Mouse (Mus musculus) spleen, adult 2 months (tissue): Measurements from ENCODE around the gene Usb1.

Source experiments
- CTCF ChIP-seq: fragments of 200-500 bp; IDR thresholded peaks from 2 replicates; pipeline ENCODE4 v1.5.1; 2011; ENCODE audit warnings: mild to moderate bottlenecking, inconsistent platforms; ENCODE audit not compliant: insufficient read depth, insufficient read length, insufficient replicate concordance; ENCODE audit errors: extremely low read depth
- POLR2A ChIP-seq: fragments of 200-500 bp; IDR thresholded peaks from 2 replicates; pipeline ENCODE4 v1.6.1; 2011; ENCODE audit warnings: low read depth, low read length, inconsistent platforms

GRCm38 (mm10) chr8:95302410-95302809, 29.7 kb upstream of the Usb1 start:
- no peak for TF ChIP-seq POLR2A
- peak; percentile 46; the same call in 1 of the 2 replicates for TF ChIP-seq CTCF
